Mouse (Mus musculus): ENCODE data around the gene Sgce. TPM values are rescaled to one million over a fixed set of nuclear protein-coding genes. Genes with fewer than 3 reads are reported as not detected.
"Not testable (repeated sequence)": the region's sequence is repeated elsewhere in the genome, so short reads cannot be mapped to it uniquely, and the experiment has no call there.

Gene Sgce
- polyA plus RNA-seq (2014; fragmentation: Nextera tagmentation; extraction: Ambion mirVana): 47.5 and 52.7 TPM in 2 replicates

DNA sequence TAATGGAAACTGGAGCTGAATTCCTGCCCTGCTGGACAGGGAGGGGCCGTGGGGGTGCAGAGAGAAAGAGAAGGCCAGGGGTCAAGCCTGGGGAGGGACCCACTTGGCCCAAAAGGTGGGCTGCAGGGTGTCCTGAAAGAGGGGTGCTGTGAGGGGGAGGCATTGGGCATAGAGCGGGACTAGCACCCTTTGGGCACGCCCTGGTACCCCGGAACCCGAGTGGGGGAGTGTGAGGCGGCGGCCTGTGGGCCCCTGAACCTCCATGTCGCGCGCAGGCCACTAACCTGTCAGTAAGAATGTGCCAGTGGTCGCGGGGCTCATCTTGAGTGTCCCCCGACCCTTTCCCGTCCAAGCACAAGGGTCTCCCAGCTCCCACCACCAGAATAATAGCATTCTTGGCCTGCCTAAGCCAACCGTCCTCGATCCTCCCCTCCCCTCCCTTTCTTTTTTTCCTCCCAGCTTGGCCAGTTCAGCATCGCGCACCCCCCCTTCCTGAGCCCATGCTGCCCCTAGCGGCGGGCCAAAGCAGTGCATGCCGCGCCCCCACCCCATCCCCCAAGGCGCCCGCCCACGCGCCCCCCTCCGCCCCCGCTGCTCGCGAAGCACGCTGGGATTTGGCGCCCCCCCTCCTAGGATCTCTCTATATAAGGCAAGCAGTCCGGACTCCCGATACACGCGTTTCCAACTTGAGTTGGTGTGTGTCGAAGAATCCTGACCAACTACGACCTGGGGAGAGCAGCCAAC lies at the start of gene Sgce, which contains the start of gene Peg10:
Sgce (minus strand) TSS at position 512 of the 744 bp plus-strand sequence.
Peg10 (plus strand) TSS at position 611 of the 744 bp plus-strand sequence.
- Histone ChIP-seq H3K36me3 (ENCODE audit: control insufficient read depth, insufficient read depth, low read length) (no peaks in the 10 kb centered on the region), H3K9ac (ENCODE audit: low read length) (peak within 1 kb of the TSS; percentile 82), H3K4me1 (ENCODE audit: control insufficient read depth in 2 of 2, insufficient read depth in 2 of 2, low read length in 2 of 2) (no peaks in the 10 kb centered on the region), H3K4me3 (ENCODE audit: control insufficient read depth in 1 of 2, insufficient read depth in 1 of 2, low read depth in 1 of 2, low read length in 2 of 2) (peak within 1 kb of the TSS; percentile 53 to 81), H3K27ac (replicated peaks in 1 of 2; ENCODE audit: control insufficient read depth in 1 of 2, insufficient read depth in 1 of 2, low read depth in 2 of 2, low read length in 2 of 2) (peak within 1 kb of the TSS; percentile 61 to 68), H3K27me3 (ENCODE audit: control insufficient read depth, insufficient read depth, low read length) (no peaks in the 10 kb centered on the region), H3K4me2 (ENCODE audit: low read length) (peak within 1 kb of the TSS; percentile 64), H3K9me3 (ENCODE audit: control insufficient read depth, low read length) (peaks cover 19% of the 10 kb centered on the region)
- ATAC-seq (ENCODE audit: insufficient number of reproducible peaks, insufficient read depth, low FRiP score, low read depth): peak; percentile 52
- 54% methylated on average over 37 of the region's 38 CpGs for WGBS

DNA sequence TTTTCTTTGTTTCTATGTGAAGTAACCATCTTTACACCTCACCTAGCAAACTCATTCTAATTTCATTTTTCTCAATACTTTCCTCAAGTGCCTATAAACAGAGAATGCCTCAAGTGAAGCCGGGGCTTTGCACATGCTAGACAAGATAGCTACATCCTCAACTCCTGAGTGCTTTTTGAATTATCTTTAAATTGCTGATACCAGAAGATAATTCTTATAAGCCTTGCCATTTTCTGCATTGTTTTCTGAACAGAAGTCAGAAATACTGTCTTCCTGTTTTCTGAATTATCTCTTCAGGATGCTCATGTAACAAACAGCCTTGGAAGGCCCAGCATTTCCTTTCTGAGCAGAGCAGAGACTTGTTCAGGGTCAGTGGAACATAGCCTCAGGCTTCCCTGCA lies 49.3 kb upstream of the Sgce start:
- Histone ChIP-seq H3K9me3 (ENCODE audit: control insufficient read depth, low read length) (no peaks in the 10 kb centered on the region), H3K27ac (replicated peaks in 1 of 2; ENCODE audit: control insufficient read depth in 1 of 2, insufficient read depth in 1 of 2, low read depth in 2 of 2, low read length in 2 of 2) (no peak overlapping the region), H3K27me3 (ENCODE audit: control insufficient read depth, insufficient read depth, low read length) (no peaks in the 10 kb centered on the region), H3K36me3 (ENCODE audit: control insufficient read depth, insufficient read depth, low read length) (no peaks in the 10 kb centered on the region), H3K4me3 (ENCODE audit: control insufficient read depth in 1 of 2, insufficient read depth in 1 of 2, low read depth in 1 of 2, low read length in 2 of 2) (no peak overlapping the region), H3K9ac (ENCODE audit: low read length) (no peak overlapping the region), H3K4me2 (ENCODE audit: low read length) (no peak overlapping the region), H3K4me1 (ENCODE audit: control insufficient read depth in 2 of 2, insufficient read depth in 2 of 2, low read length in 2 of 2) (no peaks in the 10 kb centered on the region)
- ATAC-seq (ENCODE audit: insufficient number of reproducible peaks, insufficient read depth, low FRiP score, low read depth): no peak
- WGBS: 59% methylated on average over 1 of the region's 1 CpGs

DNA sequence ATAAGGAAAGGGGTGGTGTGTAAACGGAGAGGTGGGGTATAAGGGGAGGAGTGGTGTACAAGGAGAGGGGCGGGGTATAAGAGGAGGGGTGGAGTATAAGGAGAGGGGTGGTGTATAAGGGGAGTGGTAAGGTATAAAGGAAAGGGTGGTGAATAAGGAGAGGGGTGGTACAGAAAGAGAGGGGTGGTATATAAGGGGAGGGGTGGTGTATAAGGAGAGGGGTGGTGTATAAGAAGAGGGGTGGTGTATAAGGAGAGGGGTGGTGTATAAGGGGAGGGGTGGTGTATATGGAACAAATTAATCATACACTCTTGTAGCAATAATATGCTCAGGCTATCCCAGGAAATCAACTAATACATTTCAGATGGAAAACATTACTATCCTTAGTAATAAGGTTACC lies 15.2 kb upstream of the Sgce start:
- Histone ChIP-seq H3K27me3 (ENCODE audit: control insufficient read depth, insufficient read depth, low read length) (no peaks in the 10 kb centered on the region), H3K9ac (ENCODE audit: low read length) (no peak overlapping the region), H3K36me3 (ENCODE audit: control insufficient read depth, insufficient read depth, low read length) (no peaks in the 10 kb centered on the region), H3K4me1 (ENCODE audit: control insufficient read depth in 2 of 2, insufficient read depth in 2 of 2, low read length in 2 of 2) (no peaks in the 10 kb centered on the region), H3K9me3 (ENCODE audit: control insufficient read depth, low read length) (no peaks in the 10 kb centered on the region), H3K27ac (replicated peaks in 1 of 2; ENCODE audit: control insufficient read depth in 1 of 2, insufficient read depth in 1 of 2, low read depth in 2 of 2, low read length in 2 of 2) (no peak overlapping the region), H3K4me3 (ENCODE audit: control insufficient read depth in 1 of 2, insufficient read depth in 1 of 2, low read depth in 1 of 2, low read length in 2 of 2) (no peak overlapping the region), H3K4me2 (ENCODE audit: low read length) (no peak overlapping the region)
- 44% methylated on average over 2 of the region's 2 CpGs for WGBS
- ATAC-seq (ENCODE audit: insufficient number of reproducible peaks, insufficient read depth, low FRiP score, low read depth): peak; percentile 96

DNA sequence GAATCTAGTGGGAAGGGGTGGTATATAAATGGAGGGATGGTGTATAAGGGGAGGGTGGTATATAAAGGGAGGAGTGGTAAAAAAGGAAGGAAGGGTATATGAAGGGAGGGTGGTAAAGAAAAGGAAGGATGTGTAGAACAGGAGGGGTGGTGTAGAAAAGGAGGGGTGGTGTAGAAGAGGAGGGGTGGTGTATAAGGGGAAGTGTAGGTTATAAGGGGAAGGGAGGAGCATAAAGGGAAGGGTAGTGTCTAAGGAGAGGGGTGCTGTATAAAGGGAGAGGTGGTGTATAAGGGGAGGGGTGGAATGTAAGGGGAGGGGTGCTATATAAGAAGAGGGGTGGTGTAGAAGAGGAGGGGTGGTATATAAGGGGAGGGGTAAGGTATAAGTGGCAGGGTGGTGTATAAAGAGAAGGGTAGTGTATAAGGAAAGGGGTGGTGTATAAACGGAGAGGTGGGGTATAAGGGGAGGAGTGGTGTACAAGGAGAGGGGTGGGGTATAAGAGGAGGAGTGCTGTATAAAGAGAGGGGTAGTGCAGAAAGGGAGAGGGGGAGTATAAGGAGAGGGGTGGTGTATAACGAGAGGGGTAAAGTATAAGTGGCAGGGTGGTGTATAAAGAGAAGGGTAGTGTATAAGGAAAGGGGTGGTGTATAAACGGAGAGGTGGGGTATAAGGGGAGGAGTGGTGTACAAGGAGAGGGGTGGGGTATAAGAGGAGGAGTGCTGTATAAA lies 14.6 kb upstream of the Sgce start:
- H3K9me3 ChIP-seq (ENCODE audit: control insufficient read depth, low read length); H3K27ac ChIP-seq (replicated peaks in 1 of 2; ENCODE audit: control insufficient read depth in 1 of 2, insufficient read depth in 1 of 2, low read depth in 2 of 2, low read length in 2 of 2); H3K36me3 ChIP-seq (ENCODE audit: control insufficient read depth, insufficient read depth, low read length); H3K27me3 ChIP-seq (ENCODE audit: control insufficient read depth, insufficient read depth, low read length); ATAC-seq (ENCODE audit: insufficient number of reproducible peaks, insufficient read depth, low FRiP score, low read depth); H3K4me3 ChIP-seq (ENCODE audit: control insufficient read depth in 1 of 2, insufficient read depth in 1 of 2, low read depth in 1 of 2, low read length in 2 of 2); H3K9ac ChIP-seq (ENCODE audit: low read length); H3K4me1 ChIP-seq (ENCODE audit: control insufficient read depth in 2 of 2, insufficient read depth in 2 of 2, low read length in 2 of 2); H3K4me2 ChIP-seq (ENCODE audit: low read length): not testable (repeated sequence)
- WGBS: 46% methylated on average over 3 of the region's 3 CpGs

DNA sequence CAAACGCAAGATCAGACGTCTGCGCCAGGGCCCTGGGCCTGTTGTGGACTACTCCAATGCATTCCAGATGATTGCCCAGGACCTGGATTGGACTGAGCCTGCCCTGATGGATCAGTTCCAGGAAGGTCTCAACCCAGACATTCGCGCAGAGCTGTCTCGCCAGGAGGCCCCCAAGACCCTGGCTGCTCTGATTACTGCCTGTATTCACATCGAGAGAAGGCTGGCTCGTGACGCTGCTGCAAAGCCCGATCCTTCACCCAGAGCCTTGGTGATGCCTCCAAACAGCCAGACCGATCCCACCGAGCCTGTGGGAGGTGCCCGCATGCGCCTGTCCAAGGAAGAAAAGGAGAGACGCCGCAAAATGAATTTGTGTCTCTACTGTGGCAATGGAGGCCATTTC lies 7.9 kb upstream of the Sgce start:
- Histone ChIP-seq H3K9me3 (ENCODE audit: control insufficient read depth, low read length) (peaks cover 8% of the 10 kb centered on the region; the same call in 1 of the 2 replicates), H3K4me2 (ENCODE audit: low read length) (no peak overlapping the region), H3K27ac (replicated peaks in 1 of 2; ENCODE audit: control insufficient read depth in 1 of 2, insufficient read depth in 1 of 2, low read depth in 2 of 2, low read length in 2 of 2) (no peak overlapping the region), H3K4me1 (ENCODE audit: control insufficient read depth in 2 of 2, insufficient read depth in 2 of 2, low read length in 2 of 2) (no peaks in the 10 kb centered on the region), H3K27me3 (ENCODE audit: control insufficient read depth, insufficient read depth, low read length) (no peaks in the 10 kb centered on the region), H3K9ac (ENCODE audit: low read length) (no peak overlapping the region), H3K36me3 (ENCODE audit: control insufficient read depth, insufficient read depth, low read length) (0 out of 2 replicates have a peak, but pooled peaks cover 3% of the 10 kb centered on the region), H3K4me3 (ENCODE audit: control insufficient read depth in 1 of 2, insufficient read depth in 1 of 2, low read depth in 1 of 2, low read length in 2 of 2) (no peak overlapping the region)
- 92% methylated on average over 16 of the region's 16 CpGs for WGBS
- ATAC-seq (ENCODE audit: insufficient number of reproducible peaks, insufficient read depth, low FRiP score, low read depth): no peak

DNA sequence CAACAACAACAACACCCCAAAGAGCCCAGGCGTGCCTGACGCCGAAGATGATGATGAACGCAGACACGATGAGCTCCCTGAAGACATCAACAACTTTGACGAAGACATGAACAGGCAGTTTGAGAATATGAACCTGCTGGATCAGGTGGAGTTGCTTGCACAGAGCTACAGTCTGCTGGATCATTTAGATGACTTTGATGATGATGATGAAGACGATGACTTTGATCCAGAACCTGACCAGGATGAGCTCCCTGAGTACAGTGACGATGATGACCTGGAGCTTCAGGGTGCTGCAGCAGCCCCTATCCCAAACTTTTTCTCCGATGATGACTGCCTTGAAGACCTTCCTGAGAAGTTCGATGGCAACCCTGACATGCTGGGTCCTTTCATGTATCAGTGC lies 7.3 kb upstream of the Sgce start:
- peaks cover 8% of the 10 kb centered on the region; the same call in 1 of the 2 replicates for H3K9me3 ChIP-seq (ENCODE audit: control insufficient read depth, low read length)
- H3K4me2 ChIP-seq (ENCODE audit: low read length): no peak overlapping the region
- H3K4me1 ChIP-seq (ENCODE audit: control insufficient read depth in 2 of 2, insufficient read depth in 2 of 2, low read length in 2 of 2): no peaks in the 10 kb centered on the region
- no peak overlapping the region for H3K9ac ChIP-seq (ENCODE audit: low read length)
- WGBS: 90% methylated on average over 10 of the region's 10 CpGs
- H3K4me3 ChIP-seq (ENCODE audit: control insufficient read depth in 1 of 2, insufficient read depth in 1 of 2, low read depth in 1 of 2, low read length in 2 of 2): no peak overlapping the region
- H3K27me3 ChIP-seq (ENCODE audit: control insufficient read depth, insufficient read depth, low read length): no peaks in the 10 kb centered on the region
- no peak for ATAC-seq (ENCODE audit: insufficient number of reproducible peaks, insufficient read depth, low FRiP score, low read depth)
- no peak overlapping the region for H3K27ac ChIP-seq (replicated peaks in 1 of 2; ENCODE audit: control insufficient read depth in 1 of 2, insufficient read depth in 1 of 2, low read depth in 2 of 2, low read length in 2 of 2)
- H3K36me3 ChIP-seq (ENCODE audit: control insufficient read depth, insufficient read depth, low read length): 0 out of 2 replicates have a peak, but pooled peaks cover 3% of the 10 kb centered on the region

DNA sequence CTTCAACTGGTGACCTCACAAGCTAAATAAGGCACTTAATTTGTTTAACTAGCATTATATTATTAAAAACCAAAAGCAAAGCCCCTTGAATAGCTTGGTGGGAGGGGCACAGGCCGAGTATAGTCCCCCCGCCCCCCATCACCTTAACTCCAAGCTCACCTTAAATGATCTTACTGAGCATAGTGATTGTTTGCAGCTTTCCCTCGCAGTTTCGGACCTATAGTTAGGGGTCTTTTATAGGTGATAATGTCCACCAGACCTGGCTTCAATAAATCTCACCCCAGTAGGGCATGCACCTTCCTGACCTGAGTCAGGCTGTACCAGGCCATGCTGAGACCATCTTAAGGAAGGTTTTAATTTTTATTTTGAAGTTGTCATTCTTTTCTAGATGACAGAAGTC lies 4.3 kb upstream of the Sgce start:
- no peaks in the 10 kb centered on the region for H3K4me1 ChIP-seq (ENCODE audit: control insufficient read depth in 2 of 2, insufficient read depth in 2 of 2, low read length in 2 of 2)

More for the DNA sequence above, 4.3 kb upstream of the Sgce start:
- Histone ChIP-seq H3K9me3 (ENCODE audit: control insufficient read depth, low read length) (peaks cover 26% of the 10 kb centered on the region), H3K4me2 (ENCODE audit: low read length) (no peak overlapping the region), H3K9ac (ENCODE audit: low read length) (no peak overlapping the region), H3K27ac (replicated peaks in 1 of 2; ENCODE audit: control insufficient read depth in 1 of 2, insufficient read depth in 1 of 2, low read depth in 2 of 2, low read length in 2 of 2) (no peak overlapping the region), H3K36me3 (ENCODE audit: control insufficient read depth, insufficient read depth, low read length) (0 out of 2 replicates have a peak, but pooled peaks cover 3% of the 10 kb centered on the region), H3K27me3 (ENCODE audit: control insufficient read depth, insufficient read depth, low read length) (no peaks in the 10 kb centered on the region), H3K4me3 (ENCODE audit: control insufficient read depth in 1 of 2, insufficient read depth in 1 of 2, low read depth in 1 of 2, low read length in 2 of 2) (no peak overlapping the region)
- ATAC-seq (ENCODE audit: insufficient number of reproducible peaks, insufficient read depth, low FRiP score, low read depth): no peak
- 83% methylated on average over 4 of the region's 4 CpGs for WGBS
